Mouse (Mus musculus): Measurements from ENCODE around the gene Efr3b. TPM values are rescaled to one million over a fixed set of nuclear protein-coding genes. Genes with fewer than 3 reads are reported as not detected.
A peak's percentile ranks its signal among the peaks of the same experiment; 100 is the strongest.

Efr3b gene
- 100 to 1,000 TPM in 1 of 2 experiments, 10 to 100 TPM in 1; 91.8 to 104 TPM for total RNA-seq (2021)
- long read RNA-seq, experiment 1, full-length matches to known transcripts, result 12 of 37 reads
- long read RNA-seq, experiment 1, partial matches to known transcripts, result 2 of 37 reads
- long read RNA-seq, experiment 1, other reads (novel, unspliced or antisense), result 23 of 37 reads
- long read RNA-seq, experiment 2, full-length matches to known transcripts, result 24 of 76 reads
- long read RNA-seq, experiment 2, partial matches to known transcripts, result 6 of 76 reads
- long read RNA-seq, experiment 2, other reads (novel, unspliced or antisense), result 46 of 76 reads

- H3K27ac ChIP-seq, result peak within 1 kb of the TSS; percentile 91
- TF ChIP-seq CTCF (conservative IDR thresholded peaks at IDR 0.05), result peak; percentile 40
- H3K4me3 ChIP-seq, result peak within 1 kb of the TSS; percentile 81
- peak; percentile 82 to 83 for DNase-seq (ENCODE audit: low spot score in 2 of 2)
These were observed at the start of gene Efr3b for GRCm38 (mm10) chr12:4038061-4039041. TSS of gene Efr3b (minus strand) at chr12:4038915.

- Histone ChIP-seq H3K4me3 (peak overlapping the region; percentile 72), H3K27ac (peak overlapping the region; percentile 99)
- TF ChIP-seq CTCF (conservative IDR thresholded peaks at IDR 0.05), result no peak
These were observed 44.7 kb upstream of the Efr3b start for GRCm38 (mm10) chr12:4083441-4083840.

GRCm38 (mm10) chr12:4082132-4083001 is 43.7 kb upstream of the Efr3b start, which contains the start of gene Dnajc27:
TSS of gene Dnajc27 (plus strand) at chr12:4082583.
- DNase-seq (ENCODE audit: low spot score in 2 of 2), result peak; percentile 96
- Histone ChIP-seq H3K4me3 (peak within 1 kb of the TSS; percentile 72), H3K27ac (peak within 1 kb of the TSS; percentile 99)
- no peak for TF ChIP-seq CTCF (conservative IDR thresholded peaks at IDR 0.05)

More at GRCm38 (mm10) chr12:4083441-4083840, 44.7 kb upstream of the Efr3b start:
- no peak for DNase-seq (ENCODE audit: low spot score in 2 of 2)

GRCm38 (mm10) chr12:4080311-4080710 is 41.6 kb upstream of the Efr3b start:
- peak; percentile 94 for TF ChIP-seq CTCF (conservative IDR thresholded peaks at IDR 0.05)
- Histone ChIP-seq H3K4me3 (no peak overlapping the region), H3K27ac (no peak overlapping the region)
- peak; percentile 72 to 87 for DNase-seq (ENCODE audit: low spot score in 2 of 2)

GRCm38 (mm10) chr12:4078069-4078468 is 39.4 kb upstream of the Efr3b start:
- Histone ChIP-seq H3K4me3 (no peak overlapping the region), H3K27ac (no peak overlapping the region)
- TF ChIP-seq CTCF (conservative IDR thresholded peaks at IDR 0.05), result no peak
- no peak for DNase-seq (ENCODE audit: low spot score in 2 of 2)

- no peak for TF ChIP-seq CTCF (conservative IDR thresholded peaks at IDR 0.05)
These were observed 37.7 kb upstream of the Efr3b start for GRCm38 (mm10) chr12:4076383-4076782.

GRCm38 (mm10) chr12:4075407-4075806 is 36.7 kb upstream of the Efr3b start:
- H3K27ac ChIP-seq, result no peak overlapping the region
- no peak for DNase-seq (ENCODE audit: low spot score in 2 of 2)
- H3K4me3 ChIP-seq, result no peak overlapping the region
- TF ChIP-seq CTCF (conservative IDR thresholded peaks at IDR 0.05), result no peak

More at GRCm38 (mm10) chr12:4076383-4076782, 37.7 kb upstream of the Efr3b start:
- Histone ChIP-seq H3K4me3 (no peak overlapping the region), H3K27ac (no peak overlapping the region)
- DNase-seq (ENCODE audit: low spot score in 2 of 2), result no peak

GRCm38 (mm10) chr12:4071671-4072070 is 33.0 kb upstream of the Efr3b start:
- Histone ChIP-seq H3K4me3 (no peak overlapping the region), H3K27ac (peak overlapping the region; percentile 10; the same call in 1 of the 2 replicates)
- TF ChIP-seq CTCF (conservative IDR thresholded peaks at IDR 0.05), result no peak
- no peak for DNase-seq (ENCODE audit: low spot score in 2 of 2)

- no peak for DNase-seq (ENCODE audit: low spot score in 2 of 2)
- no peak overlapping the region for H3K4me3 ChIP-seq
- no peak for TF ChIP-seq CTCF (conservative IDR thresholded peaks at IDR 0.05)
- no peak overlapping the region for H3K27ac ChIP-seq
These were observed 29.8 kb upstream of the Efr3b start for GRCm38 (mm10) chr12:4068551-4068950.

- Histone ChIP-seq H3K4me3 (no peak overlapping the region), H3K27ac (no peak overlapping the region)
- no peak for TF ChIP-seq CTCF (conservative IDR thresholded peaks at IDR 0.05)
- peak in 1 of 2 experiments; percentile 63 for DNase-seq (ENCODE audit: low spot score in 2 of 2)
These were observed 28.2 kb upstream of the Efr3b start for GRCm38 (mm10) chr12:4066681-4067459.

GRCm38 (mm10) chr12:4065944-4066343 is 27.2 kb upstream of the Efr3b start:
- H3K27ac ChIP-seq, result no peak overlapping the region
- no peak overlapping the region for H3K4me3 ChIP-seq
- TF ChIP-seq CTCF (conservative IDR thresholded peaks at IDR 0.05), result no peak
- DNase-seq (ENCODE audit: low spot score in 2 of 2), result no peak

Measured in layer of hippocampus, adult 2 months (tissue).